Mouse (Mus musculus): Measurements from ENCODE around the gene Tpra1. TPM values are rescaled to one million over a fixed set of nuclear protein-coding genes. Genes with fewer than 3 reads are reported as not detected.

The Tpra1 gene
- polyA plus RNA-seq (2012; rRNA removed) = 82.5 and 84.7 TPM in 2 replicates

DNA sequence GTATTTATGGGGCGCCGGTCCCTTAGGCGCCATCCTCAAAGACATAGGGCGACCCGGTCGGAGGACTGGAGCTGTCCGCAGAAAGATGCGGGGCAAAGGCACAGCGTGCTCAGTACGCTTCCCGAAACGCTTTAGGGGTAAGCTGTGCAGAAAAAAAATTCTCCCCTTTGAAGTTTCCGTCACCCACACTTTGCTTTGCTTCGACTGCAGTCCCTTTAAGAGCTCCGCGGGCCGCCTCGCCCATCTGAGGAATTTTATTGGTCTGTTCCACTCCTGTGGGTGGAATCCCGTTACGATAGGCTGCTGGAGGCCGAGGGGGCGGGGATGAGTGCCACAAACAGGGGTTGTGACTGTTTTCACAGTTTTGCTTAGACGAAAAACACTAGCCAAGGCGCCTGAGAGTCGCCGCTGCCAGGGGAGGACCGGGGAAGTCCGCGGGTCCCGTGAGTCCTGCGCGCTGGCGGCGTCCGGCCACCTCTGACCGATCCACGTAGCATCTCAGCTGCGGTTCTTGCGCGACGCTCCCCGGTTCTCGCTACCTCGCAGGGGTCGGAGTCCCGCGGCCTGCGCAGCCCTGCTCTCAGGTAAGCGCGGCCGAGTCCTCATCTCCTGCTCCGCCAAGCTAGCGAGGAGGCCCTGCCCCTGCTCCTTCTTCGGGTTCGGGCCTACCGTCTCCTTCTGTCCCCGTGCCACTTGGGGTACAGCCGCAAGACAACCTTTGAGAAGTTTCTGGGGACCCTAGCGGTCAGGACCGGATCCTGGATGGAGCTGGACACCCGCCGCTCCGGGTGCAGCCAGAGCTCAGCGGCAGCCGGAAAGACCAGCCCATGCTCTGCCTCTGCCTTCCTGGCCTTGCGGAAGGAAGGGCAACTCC lies at the start of gene Tpra1:
TSS of gene Tpra1 (plus strand) at position 305 of the 874 bp plus-strand sequence.

DNA sequence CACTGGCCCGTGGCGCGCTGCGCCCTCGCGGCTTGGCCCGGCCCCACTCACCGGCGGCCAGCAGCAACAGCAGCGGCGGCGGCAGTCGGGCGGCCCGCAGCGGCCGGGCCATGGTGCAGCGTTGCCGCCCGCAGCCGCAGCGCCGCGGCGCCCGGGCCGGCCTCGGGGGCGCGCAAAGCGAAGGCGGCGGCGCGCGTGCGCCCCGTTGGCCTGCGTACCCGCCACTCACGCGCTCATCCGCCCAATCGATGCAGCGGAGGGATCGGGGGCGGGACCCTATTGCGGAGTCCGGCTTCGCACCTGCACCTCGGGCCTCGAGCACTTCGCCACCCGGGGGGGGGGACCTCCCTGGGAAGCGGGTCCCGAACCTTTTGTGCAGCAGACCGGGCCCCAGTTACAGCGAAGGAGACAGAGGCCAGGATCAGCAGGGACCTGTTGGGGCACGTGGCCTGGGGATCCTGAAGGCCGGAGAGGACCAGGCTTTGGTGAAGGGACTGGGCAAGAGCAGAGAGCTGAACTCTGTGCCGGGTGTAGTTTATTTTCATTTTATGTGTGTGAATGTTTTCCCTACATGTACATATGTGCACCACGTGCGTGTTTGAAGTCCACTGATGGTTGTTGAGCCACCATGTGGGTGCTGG lies 27.1 kb upstream of the Tpra1 start, which contains the start of gene Podxl2:
TSS of gene Podxl2 (minus strand) at position 177 of the 641 bp plus-strand sequence.

DNA sequence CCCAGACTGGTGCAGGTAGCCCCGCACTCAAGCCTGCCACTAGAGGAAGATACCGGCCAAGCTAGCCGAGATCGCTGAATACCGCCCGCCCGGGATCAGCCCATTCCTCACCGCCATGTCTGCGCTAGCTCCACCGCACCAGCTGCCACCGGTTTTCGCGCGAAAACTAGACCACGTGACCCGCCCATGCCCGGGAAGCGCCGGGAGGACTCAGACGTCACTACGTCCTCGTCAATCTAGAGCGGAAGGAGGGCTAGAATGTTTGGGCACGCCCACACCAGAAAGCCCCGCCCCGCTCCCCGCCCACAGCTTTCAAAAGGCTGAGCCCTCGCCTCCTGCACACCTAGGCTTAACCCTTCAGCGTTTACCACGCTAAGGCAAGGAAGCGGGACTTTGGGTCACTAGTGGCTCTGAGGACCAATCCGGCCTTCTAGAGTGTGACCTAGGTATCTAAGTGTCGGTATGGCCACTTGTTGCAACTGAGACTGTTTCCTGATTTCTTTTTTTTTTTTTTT lies 3.5 kb upstream of the Tpra1 start, which contains the start of gene Mcm2:
TSS of gene Mcm2 (minus strand) at position 247 of the 515 bp plus-strand sequence.

Other genes with a start within 250 kb of the Tpra1 start
- gene Mgll, start 177.8 kb upstream of the Tpra1 start, polyA plus RNA-seq (2012; rRNA removed) = 1.2 and 2.7 TPM in 2 replicates
- 39.5 and 43.4 TPM in 2 replicates for gene Abtb1, start 60.3 kb upstream of the Tpra1 start, polyA plus RNA-seq (2012; rRNA removed)
- 208 and 265 TPM in 2 replicates for gene Podxl2, start 27.2 kb upstream of the Tpra1 start, polyA plus RNA-seq (2012; rRNA removed)
- 149 and 240 TPM in 2 replicates for gene Mcm2, start 3.5 kb upstream of the Tpra1 start, polyA plus RNA-seq (2012; rRNA removed)